Mouse (Mus musculus) forelimb bud, embryonic 11.5 days (tissue): Measurements from ENCODE around the gene Epha3.

Source experiments
- DNase-seq: peaks from one replicate; pipeline ENCODE4 v3.0.0-alpha.2; 2012; ENCODE audit warnings: low read depth, low spot score

Epha3 gene

DNA sequence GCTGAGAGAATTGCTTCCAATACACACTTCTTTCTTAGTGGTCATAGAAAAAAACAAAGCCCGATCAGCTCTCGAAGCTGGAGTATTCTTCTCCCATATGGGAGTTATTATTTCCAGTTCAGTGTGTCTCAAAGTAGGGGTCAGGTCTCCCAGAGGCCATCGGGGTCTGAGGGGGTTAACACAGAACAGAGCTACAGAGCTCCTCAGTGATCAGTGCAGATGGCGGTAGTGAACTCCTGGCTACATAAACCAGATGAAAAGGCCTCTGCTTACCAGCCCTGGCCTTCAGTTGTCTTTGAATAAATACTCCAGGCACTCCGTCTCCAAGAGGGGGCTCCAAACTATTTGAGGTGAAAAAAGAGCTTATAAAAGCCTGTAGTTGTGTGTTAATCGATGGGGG, 362.5 kb downstream of the Epha3 start:
- no peak for DNase-seq

- no peak for DNase-seq
Measured at GRCm38 (mm10) chr16:63500975-63501393, 363.0 kb downstream of the Epha3 start.
